Mouse (Mus musculus) thymus, adult 2 months (tissue): ENCODE data around the gene Trpm4.
A peak's percentile ranks its signal among the peaks of the same experiment; 100 is the strongest.

Experiments
- CTCF ChIP-seq: fragments of 200-500 bp; IDR thresholded peaks from 2 replicates; pipeline ENCODE4 v1.5.1; 2012; ENCODE audit warnings: mild to moderate bottlenecking, control low read depth, low read length, moderate library complexity, borderline replicate concordance; ENCODE audit not compliant: control insufficient read depth, poor library complexity, insufficient read depth; ENCODE audit errors: extremely low read depth
- POLR2A ChIP-seq: fragments of 200-500 bp; IDR thresholded peaks from 2 replicates; pipeline ENCODE4 v1.6.1; 2012; ENCODE audit warnings: mild to moderate bottlenecking, low read length, control low read depth, moderate library complexity; ENCODE audit not compliant: control insufficient read depth, poor library complexity, insufficient read depth; ENCODE audit errors: extremely low read depth

DNA sequence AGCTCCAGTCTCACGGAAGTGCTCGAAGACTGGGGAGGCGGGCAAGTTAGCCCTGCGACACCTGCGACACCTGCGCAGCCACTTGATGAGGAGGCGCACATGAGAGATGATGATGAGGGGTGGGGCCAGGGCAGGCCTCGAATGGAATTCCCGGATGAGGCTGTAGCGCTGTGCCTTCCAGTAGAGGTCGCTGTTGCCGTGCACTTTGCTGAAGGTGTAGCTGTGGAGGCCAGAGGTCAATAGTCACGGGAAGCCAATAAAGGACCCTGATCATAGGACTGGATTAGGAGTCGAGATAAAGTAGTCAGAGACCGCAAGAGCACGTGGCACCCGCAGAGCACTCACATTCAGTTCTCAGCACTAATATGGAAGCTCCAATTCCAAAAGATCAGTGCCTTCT is 28.3 kb downstream of the Trpm4 start:
- TF ChIP-seq POLR2A (no peak), CTCF (peak; percentile 69; the same call in 1 of the 2 replicates)
